Mouse (Mus musculus) naive thymus-derived CD4-positive, alpha-beta T cell, adult 2 months (primary cell): ENCODE measurements at regions not wholly inside any gene's neighbourhood (a gene's known extent, or its start where the extent isn't known, plus 50 kb on each side); places are given as distances from the start of the nearest gene placed in this dataset.
"Not testable (repeated sequence)": the region's sequence is repeated elsewhere in the genome, so short reads cannot be mapped to it uniquely, and the experiment has no call there.

Experiments
- DNase-seq: peaks from one replicate; pipeline ENCODE4 v3.0.0-alpha.2; 2011; ENCODE audit warnings: low read depth

- not testable (repeated sequence) for DNase-seq
Observed at GRCm38 (mm10) chr5:91752846-91753245, 210.0 kb downstream of the Rchy1 start.

- no peak for DNase-seq
Observed at GRCm38 (mm10) chr5:91751168-91751567, 211.7 kb downstream of the Rchy1 start.

DNA sequence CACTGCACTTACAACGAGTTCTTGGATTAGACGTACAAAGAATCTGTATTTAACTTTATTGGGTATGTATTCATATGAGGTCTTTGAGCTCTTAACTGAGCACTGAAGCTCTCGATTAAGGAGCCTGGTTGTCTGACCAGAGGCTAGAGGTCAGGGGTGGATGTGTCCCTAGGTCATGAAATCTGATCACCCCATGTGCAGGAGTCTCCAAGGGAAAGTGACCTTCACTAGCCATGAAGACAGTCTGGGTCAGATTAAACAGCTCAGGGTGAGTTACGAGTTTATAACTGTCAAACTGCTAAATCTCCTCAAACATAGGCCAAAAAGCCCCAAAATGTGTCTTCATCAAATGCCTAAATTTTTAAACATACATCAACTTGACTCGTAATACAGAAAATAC lies 216.8 kb downstream of the Rchy1 start:
- DNase-seq: no peak

GRCm38 (mm10) chr5:91744389-91744788 lies 218.5 kb downstream of the Rchy1 start:
- DNase-seq: no peak

DNA sequence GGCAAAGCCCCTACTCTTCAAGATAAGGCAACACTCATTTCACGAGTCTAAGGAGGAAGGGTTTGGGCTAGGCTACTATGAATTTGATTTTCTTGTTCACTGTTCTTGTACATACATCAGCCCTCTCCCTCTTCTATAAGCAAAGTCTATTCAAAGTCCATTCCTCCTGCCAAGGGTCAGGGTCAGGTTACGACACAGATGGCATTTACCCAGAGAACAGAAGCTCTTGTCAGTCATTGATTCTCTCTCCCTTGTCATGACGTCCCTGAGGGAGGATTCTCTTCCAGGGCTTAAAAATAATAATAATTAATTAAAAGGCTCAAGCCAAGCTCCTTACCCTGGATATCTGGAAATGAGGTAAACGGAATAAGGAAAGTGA lies 222.7 kb downstream of the Rchy1 start:
- DNase-seq: no peak

GRCm38 (mm10) chr5:91739433-91740158 lies 222.2 kb downstream of the Parm1 start:
- DNase-seq: no peak

- DNase-seq: no peak
Observed at GRCm38 (mm10) chr5:91732002-91732401, 214.6 kb downstream of the Parm1 start.

DNA sequence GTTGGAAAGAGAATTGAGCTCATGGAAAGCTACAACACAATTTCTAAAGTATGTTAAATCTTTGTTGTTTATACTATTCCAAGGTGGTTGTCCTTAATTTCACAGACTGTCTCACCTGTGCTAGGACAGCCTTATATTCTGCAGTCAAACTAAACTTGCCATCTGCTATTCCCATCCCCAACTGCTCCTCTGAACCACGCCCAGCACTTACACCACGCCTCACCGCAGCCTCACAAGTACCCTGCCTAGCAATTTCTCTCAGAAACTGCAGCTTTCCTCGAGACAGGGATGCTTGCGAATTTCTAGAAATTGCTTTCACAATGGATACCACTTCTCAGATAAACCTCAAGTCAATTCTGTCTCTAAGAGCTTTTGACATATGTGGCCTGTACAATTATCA lies 213.7 kb downstream of the Parm1 start:
- no peak for DNase-seq

DNA sequence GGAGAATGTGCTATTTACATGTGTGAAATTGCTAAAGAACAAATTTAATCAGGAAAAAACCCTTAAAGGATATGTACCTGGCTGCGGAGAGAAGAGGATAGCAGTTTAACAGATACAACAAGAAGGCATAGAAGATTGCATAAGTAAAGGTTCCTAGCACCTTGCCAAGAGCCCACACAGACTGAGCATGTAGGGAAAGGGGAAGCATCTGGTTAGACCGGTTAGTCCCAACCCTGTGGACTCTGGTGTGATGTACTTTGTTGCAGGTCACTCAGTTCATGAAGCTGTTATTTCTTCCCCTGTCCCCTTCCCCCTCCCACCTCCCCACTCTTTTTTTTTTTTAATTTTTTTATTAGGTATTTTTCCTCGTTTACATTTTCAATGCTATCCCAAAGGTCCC lies 212.5 kb downstream of the Parm1 start:
- no peak for DNase-seq

- DNase-seq: no peak
Observed at GRCm38 (mm10) chr5:91729415-91729814, 212.0 kb downstream of the Parm1 start.

DNA sequence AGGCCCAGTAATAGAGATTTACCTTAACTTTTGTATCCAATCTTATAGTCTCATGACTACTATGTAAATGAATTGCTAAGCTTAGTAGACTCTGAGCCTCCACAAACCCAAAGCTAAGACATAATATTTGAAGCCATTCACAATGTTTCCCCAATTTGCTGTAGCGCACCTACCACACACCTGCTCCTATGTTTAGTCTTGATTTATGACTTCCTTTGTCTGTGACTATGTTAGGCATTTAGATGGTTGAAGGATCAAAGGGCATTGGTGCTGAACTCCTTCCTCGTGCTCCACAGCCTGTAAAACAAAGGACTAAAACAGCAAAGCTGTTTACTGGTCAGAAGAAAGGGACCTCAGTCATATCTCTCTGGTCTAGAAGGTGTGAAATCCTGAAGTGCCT lies 210.0 kb downstream of the Parm1 start:
- DNase-seq: no peak

- no peak for DNase-seq
Observed at GRCm38 (mm10) chr5:91726118-91726500, 208.7 kb downstream of the Parm1 start.

DNA sequence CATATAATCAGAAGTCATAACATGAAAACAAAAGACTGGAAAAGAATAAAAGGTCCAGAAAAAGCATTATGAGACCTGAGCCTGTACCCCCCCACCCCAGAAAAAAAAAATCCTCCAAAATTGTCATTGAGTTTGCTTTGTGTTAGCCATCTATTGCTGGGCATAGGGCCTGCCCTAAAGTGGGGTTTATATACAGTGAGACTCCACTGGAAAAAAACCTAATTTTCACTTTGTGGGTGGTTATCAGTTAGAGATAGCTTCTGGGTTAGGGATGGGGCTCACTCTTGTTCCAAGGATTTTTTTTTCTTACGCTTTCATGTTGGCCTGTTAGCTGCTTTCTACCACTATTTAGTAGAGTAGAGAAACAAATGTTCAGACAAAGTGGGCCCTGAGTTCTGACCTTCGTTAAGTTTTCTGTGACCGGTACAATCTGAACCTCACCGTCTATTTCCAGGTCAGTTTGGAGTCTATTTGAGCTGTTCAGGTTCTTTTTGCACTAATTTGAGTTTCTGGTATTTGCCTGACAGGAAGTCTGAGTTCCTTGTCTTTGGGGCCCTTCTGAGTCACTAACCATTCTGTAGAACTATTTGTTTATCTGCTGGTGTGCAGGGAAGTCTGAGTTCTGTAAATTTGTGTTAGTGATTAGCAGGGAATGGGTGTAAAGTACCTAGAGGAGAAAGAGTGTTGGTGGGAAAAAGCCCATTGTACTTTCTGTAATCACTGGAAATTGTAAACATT lies 208.1 kb downstream of the Parm1 start:
- DNase-seq: no peak

- no peak for DNase-seq
Observed at GRCm38 (mm10) chr5:91724881-91725280, 207.5 kb downstream of the Parm1 start.

DNA sequence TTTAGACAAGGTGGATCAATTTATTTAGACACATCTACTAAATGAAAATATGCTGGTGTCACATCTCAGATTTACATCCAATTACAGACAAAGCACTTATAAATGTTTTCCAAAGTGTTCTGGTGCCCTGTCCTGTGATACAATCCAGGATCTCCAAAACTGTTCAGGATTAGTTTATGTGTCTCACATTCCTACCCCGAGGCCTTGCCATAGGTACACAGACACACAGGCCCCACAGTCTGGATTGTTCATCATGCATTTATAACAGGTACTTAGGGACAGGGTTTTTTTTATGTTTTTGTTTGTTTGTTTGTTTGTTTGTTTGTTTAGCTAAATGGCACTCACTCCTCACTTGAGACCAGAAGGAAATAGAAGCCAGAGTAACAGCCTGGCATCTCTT lies 206.0 kb downstream of the Parm1 start:
- no peak for DNase-seq

- no peak for DNase-seq
Observed at GRCm38 (mm10) chr5:91722982-91723381, 205.6 kb downstream of the Parm1 start.

GRCm38 (mm10) chr5:91722403-91722802 lies 205.0 kb downstream of the Parm1 start:
- no peak for DNase-seq

GRCm38 (mm10) chr5:91721231-91722096 lies 204.0 kb downstream of the Parm1 start:
- no peak for DNase-seq

DNA sequence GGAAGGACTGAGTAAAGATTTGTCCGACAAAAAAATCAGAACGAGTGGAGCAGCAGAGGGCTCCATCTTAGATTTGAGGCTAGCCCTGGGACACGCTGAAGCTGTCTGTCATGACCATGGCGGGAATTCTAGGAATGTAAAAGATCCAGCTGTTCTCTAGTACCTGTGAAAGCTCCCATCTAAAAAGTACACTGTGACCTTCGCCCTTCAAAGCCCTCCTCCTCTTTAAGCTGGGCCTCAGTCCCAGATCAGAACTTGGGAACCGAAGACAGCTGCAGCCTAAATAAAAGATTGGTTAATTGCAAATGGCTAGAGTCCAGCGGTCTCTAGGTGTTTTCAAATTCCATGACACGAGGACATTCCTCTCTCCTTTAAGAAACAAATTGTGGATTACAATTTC lies 195.6 kb downstream of the Parm1 start:
- no peak for DNase-seq

DNA sequence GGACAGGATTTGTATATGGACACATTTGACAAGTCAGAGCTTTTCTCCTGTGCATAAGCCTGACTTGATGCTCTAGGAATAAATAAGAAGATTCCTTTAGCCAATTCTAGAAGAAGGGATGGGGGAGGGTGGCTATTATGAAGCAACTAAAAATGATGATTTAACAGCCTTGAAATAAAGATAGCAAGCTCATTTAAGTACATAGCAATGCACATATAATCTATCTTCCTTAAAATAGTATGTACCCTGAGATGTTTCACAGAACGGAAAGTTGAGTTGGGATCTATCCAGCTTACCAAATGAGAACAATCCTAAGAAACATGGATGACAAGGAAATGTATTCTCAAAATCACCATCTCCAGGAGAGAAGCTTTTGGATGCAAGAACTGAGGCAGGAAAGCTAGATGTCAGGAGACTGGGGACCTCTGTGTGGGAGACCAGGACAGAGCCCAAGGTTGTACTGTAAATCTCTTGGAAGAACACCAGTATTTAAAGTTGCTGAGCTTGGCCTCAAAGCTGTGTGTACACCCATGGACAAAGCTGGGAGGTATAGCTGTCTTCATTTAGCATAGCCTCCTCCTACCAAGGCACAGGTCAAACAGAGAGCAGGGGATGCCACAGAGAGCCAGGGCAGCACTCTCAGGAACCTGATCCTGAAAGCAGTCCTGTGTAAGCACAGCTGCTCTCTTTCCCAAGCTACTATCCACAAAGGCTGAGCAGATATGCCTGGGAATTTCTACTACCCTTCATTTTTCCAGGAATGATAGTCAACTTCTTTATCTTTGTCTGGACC lies 192.3 kb downstream of the Parm1 start:
- no peak for DNase-seq

DNA sequence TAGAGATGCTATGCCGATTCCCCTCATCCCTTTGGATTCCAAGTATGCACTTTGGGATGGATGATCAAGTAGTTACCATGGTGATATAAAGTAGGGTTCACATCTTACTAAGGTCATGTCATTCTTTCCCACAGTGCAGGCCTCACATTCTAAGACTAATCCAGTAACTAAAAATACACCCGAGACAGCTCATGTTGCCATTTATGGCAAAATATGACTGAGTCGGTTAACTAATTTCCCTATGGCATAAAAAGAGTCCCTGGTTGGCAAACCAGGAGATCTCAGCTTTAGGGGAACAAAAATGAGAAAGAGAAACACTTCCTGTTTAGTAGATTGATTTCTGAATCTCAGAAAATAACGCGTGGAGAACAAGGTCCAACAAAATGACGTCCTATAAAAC lies 190.7 kb downstream of the Parm1 start:
- DNase-seq: no peak

GRCm38 (mm10) chr5:91697075-91697474 lies 179.7 kb downstream of the Parm1 start:
- DNase-seq: no peak
